Mouse (Mus musculus) limb, embryonic 15.5 days (tissue): ENCODE data around the gene Gm49711. TPM values are rescaled to one million over a fixed set of nuclear protein-coding genes. Genes with fewer than 3 reads are reported as not detected.

Source experiments
- ATAC-seq: fragments of 200-750 bp; cut with Nextera tagmentation; 2 replicates; pipeline ENCODE4 v1.8.0; 2017; ENCODE audit warnings: low read depth, moderate TSS enrichment; ENCODE audit not compliant: insufficient number of reproducible peaks, low FRiP score, low TSS enrichment
- H3K27ac ChIP-seq: fragments of 300-500 bp; sonication (generic); 2 replicates; pipeline ENCODE4 v1.5.1; 2015; ENCODE audit warnings: moderate library complexity, mild to moderate bottlenecking, inconsistent platforms
- H3K27me3 ChIP-seq: fragments of 300-500 bp; sonication (generic); 2 replicates; pipeline ENCODE4 v1.6.1; 2015; ENCODE audit warnings: inconsistent platforms
- H3K36me3 ChIP-seq: fragments of 300-500 bp; sonication (generic); 2 replicates; pipeline ENCODE4 v1.6.1; 2015; ENCODE audit warnings: inconsistent platforms
- H3K4me1 ChIP-seq: fragments of 300-500 bp; sonication (generic); 2 replicates; pipeline ENCODE4 v1.6.1; 2015; ENCODE audit warnings: inconsistent platforms
- H3K4me2 ChIP-seq: fragments of 300-500 bp; sonication (generic); 2 replicates; pipeline ENCODE4 v1.6.1; 2015; ENCODE audit warnings: mild to moderate bottlenecking, inconsistent platforms
- H3K4me3 ChIP-seq: fragments of 300-500 bp; sonication (generic); 2 replicates; pipeline ENCODE4 v1.5.1; 2015; ENCODE audit warnings: mild to moderate bottlenecking, inconsistent platforms
- H3K9ac ChIP-seq: fragments of 300-500 bp; sonication (generic); 2 replicates; pipeline ENCODE4 v1.6.1; 2015; ENCODE audit warnings: inconsistent platforms
- H3K9me3 ChIP-seq: fragments of 300-500 bp; sonication (generic); 2 replicates; pipeline ENCODE4 v1.6.1; 2016; ENCODE audit warnings: inconsistent platforms
- WGBS: fragments of 180-500 bp; shearing (Covaris S2); methylation state at CpG from one replicate; pipeline ENCODE4 v1.1.7; 2015; 5-methylcytosine and 5-hydroxymethylcytosine counted together
- polyA plus RNA-seq: library from polyadenylated mRNA; unstranded; fragments of >200 nt; fragmentation: Nextera tagmentation; extraction: Ambion mirVana; gene quantifications from 2 replicates; pipeline ENCODE4 v1.2.1, GENCODE M21; 2015

The Gm49711 gene
- polyA plus RNA-seq, 1 experiment from 2014 or later: 0.27 TPM

GRCm38 (mm10) chr16:92159114-92159513 is 101.0 kb downstream of the Gm49711 start:
- H3K4me1 ChIP-seq: peaks cover 21% of the 10 kb centered on the region
- ATAC-seq: no peak
- H3K9me3 ChIP-seq: no peaks in the 10 kb centered on the region
- 14% methylated on average over 6 of the region's 6 CpGs for WGBS
- H3K9ac ChIP-seq: 0 out of 2 replicates have a peak overlapping the region, but pooled peaks have one; percentile 35
- H3K4me3 ChIP-seq: peak overlapping the region; percentile 46
- no peaks in the 10 kb centered on the region for H3K36me3 ChIP-seq
- peak overlapping the region; percentile 84 for H3K4me2 ChIP-seq
- no peaks in the 10 kb centered on the region for H3K27me3 ChIP-seq
- H3K27ac ChIP-seq: peak overlapping the region; percentile 84

DNA sequence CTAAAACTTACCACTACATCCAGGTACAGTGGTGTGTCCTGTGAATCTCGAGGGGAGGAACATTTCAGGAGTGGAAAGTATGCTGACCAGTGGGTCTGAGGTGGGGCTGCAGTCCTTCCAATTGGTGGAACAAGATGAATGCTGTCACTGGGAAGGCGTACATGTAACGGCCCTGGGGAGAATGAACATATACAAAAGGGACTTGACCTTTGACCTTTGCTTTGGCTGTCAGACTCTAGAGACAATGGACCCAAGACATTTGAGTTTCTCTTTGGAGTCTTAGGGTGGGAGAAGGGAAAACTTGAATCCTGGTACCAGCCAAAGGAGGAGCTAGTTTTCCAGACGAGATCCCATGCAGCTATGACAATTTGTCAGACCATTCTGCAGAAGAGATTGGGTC is 104.2 kb downstream of the Gm49711 start:
- Histone ChIP-seq H3K36me3 (no peaks in the 10 kb centered on the region), H3K4me2 (no peak overlapping the region), H3K27ac (no peak overlapping the region), H3K27me3 (no peaks in the 10 kb centered on the region), H3K9me3 (no peaks in the 10 kb centered on the region), H3K9ac (no peak overlapping the region), H3K4me3 (no peak overlapping the region), H3K4me1 (peaks cover 21% of the 10 kb centered on the region)
- ATAC-seq: no peak
- WGBS: 77% methylated on average over 4 of the region's 4 CpGs

GRCm38 (mm10) chr16:92163545-92163944 is 105.4 kb downstream of the Gm49711 start:
- H3K9ac ChIP-seq: no peak overlapping the region
- H3K36me3 ChIP-seq: no peaks in the 10 kb centered on the region
- no peaks in the 10 kb centered on the region for H3K27me3 ChIP-seq
- H3K27ac ChIP-seq: no peak overlapping the region
- ATAC-seq: no peak
- H3K4me3 ChIP-seq: no peak overlapping the region
- H3K4me2 ChIP-seq: no peak overlapping the region
- 71% methylated on average over 4 of the region's 4 CpGs for WGBS
- peaks cover 10% of the 10 kb centered on the region for H3K4me1 ChIP-seq
- no peaks in the 10 kb centered on the region for H3K9me3 ChIP-seq

DNA sequence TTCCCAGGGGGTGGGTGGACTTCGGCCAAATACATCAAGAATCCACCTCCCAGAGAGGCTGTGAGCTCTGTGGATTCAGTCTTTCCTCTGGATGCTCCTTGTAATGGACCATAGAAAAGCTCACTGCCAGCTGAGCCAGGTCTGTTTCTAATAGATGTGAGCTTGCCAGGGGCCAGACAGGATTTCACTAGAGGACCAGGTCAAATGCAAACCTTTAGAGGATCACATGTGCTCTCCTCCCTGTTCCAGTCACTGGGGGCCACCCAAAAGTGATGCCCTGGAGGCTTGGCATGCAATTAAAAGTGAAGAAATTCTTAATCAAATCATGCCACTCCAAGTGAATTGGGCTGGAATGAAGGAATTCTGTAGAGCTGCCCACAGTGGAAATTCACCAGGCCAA is 117.9 kb downstream of the Gm49711 start:
- ATAC-seq: no peak
- Histone ChIP-seq H3K9me3 (no peaks in the 10 kb centered on the region), H3K27me3 (no peaks in the 10 kb centered on the region), H3K4me3 (no peak overlapping the region), H3K4me1 (peaks cover 4% of the 10 kb centered on the region), H3K4me2 (no peak overlapping the region), H3K36me3 (no peaks in the 10 kb centered on the region), H3K27ac (no peak overlapping the region; the same call in 1 of the 2 replicates), H3K9ac (no peak overlapping the region)
- 37% methylated on average over 1 of the region's 1 CpGs for WGBS

DNA sequence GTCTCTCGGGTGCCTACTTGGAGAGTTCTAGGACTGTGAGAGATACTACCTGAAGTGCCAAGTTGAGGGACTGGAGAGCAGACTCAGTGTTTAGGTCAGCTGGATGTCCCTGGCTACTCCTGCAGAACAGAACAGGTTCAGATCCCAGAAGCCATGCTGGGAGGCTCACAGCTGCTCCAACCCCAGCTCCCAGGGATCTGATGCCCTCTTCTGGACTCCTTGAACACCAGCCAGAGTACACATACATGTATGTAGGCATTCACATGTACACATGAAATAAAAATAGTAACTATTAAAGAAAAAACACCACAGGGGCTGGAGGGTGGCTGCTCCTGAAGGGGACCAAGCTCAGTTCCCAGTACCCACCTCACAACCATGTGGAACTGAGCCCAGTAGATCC is 119.6 kb downstream of the Gm49711 start:
- Histone ChIP-seq H3K9me3 (no peaks in the 10 kb centered on the region), H3K27me3 (no peaks in the 10 kb centered on the region), H3K27ac (no peak overlapping the region), H3K4me3 (no peak overlapping the region), H3K4me2 (no peak overlapping the region), H3K36me3 (no peaks in the 10 kb centered on the region), H3K4me1 (peaks cover 4% of the 10 kb centered on the region), H3K9ac (no peak overlapping the region)
- 84% methylated on average over 1 of the region's 1 CpGs for WGBS
- no peak for ATAC-seq

GRCm38 (mm10) chr16:92179306-92179705 is 121.2 kb downstream of the Gm49711 start:
- H3K4me2 ChIP-seq: no peak overlapping the region
- no peaks in the 10 kb centered on the region for H3K27me3 ChIP-seq
- no peak overlapping the region for H3K9ac ChIP-seq
- ATAC-seq: no peak
- no peaks in the 10 kb centered on the region for H3K36me3 ChIP-seq
- H3K9me3 ChIP-seq: no peaks in the 10 kb centered on the region
- no peak overlapping the region for H3K27ac ChIP-seq
- 73% methylated on average over 8 of the region's 8 CpGs for WGBS
- no peak overlapping the region for H3K4me3 ChIP-seq
- peaks cover 4% of the 10 kb centered on the region for H3K4me1 ChIP-seq

GRCm38 (mm10) chr16:92183477-92183876 is 125.4 kb downstream of the Gm49711 start:
- no peak overlapping the region for H3K4me2 ChIP-seq
- H3K9me3 ChIP-seq: no peaks in the 10 kb centered on the region
- WGBS: 51% methylated on average over 4 of the region's 4 CpGs
- no peak for ATAC-seq
- H3K4me3 ChIP-seq: no peak overlapping the region
- no peak overlapping the region for H3K27ac ChIP-seq
- no peaks in the 10 kb centered on the region for H3K27me3 ChIP-seq
- H3K4me1 ChIP-seq: no peaks in the 10 kb centered on the region
- H3K36me3 ChIP-seq: no peaks in the 10 kb centered on the region
- H3K9ac ChIP-seq: no peak overlapping the region

- Histone ChIP-seq H3K9ac (no peak overlapping the region), H3K27ac (no peak overlapping the region), H3K4me3 (no peak overlapping the region), H3K36me3 (no peaks in the 10 kb centered on the region), H3K4me1 (no peaks in the 10 kb centered on the region), H3K27me3 (no peaks in the 10 kb centered on the region), H3K9me3 (no peaks in the 10 kb centered on the region), H3K4me2 (no peak overlapping the region)
- no peak for ATAC-seq
These were observed 132.5 kb downstream of the Gm49711 start for GRCm38 (mm10) chr16:92190603-92191002.

GRCm38 (mm10) chr16:92195094-92195493 is 137.0 kb downstream of the Gm49711 start:
- Histone ChIP-seq H3K4me2 (no peak overlapping the region), H3K4me3 (no peak overlapping the region), H3K4me1 (no peaks in the 10 kb centered on the region), H3K9me3 (no peaks in the 10 kb centered on the region), H3K9ac (no peak overlapping the region), H3K27me3 (no peaks in the 10 kb centered on the region), H3K27ac (no peak overlapping the region), H3K36me3 (no peaks in the 10 kb centered on the region)
- WGBS: 75% methylated on average over 6 of the region's 6 CpGs
- no peak for ATAC-seq

GRCm38 (mm10) chr16:92196741-92197331 is 138.7 kb downstream of the Gm49711 start:
- WGBS: 74% methylated on average over 8 of the region's 8 CpGs
- ATAC-seq: no peak
- H3K9me3 ChIP-seq: no peaks in the 10 kb centered on the region
- H3K36me3 ChIP-seq: no peaks in the 10 kb centered on the region
- no peak overlapping the region for H3K4me2 ChIP-seq
- no peak overlapping the region for H3K4me3 ChIP-seq
- no peak overlapping the region for H3K9ac ChIP-seq
- H3K4me1 ChIP-seq: no peaks in the 10 kb centered on the region
- H3K27me3 ChIP-seq: no peaks in the 10 kb centered on the region
- no peak overlapping the region for H3K27ac ChIP-seq

- no peaks in the 10 kb centered on the region for H3K27me3 ChIP-seq
- no peaks in the 10 kb centered on the region for H3K36me3 ChIP-seq
- no peaks in the 10 kb centered on the region for H3K4me1 ChIP-seq
- H3K27ac ChIP-seq: no peak overlapping the region
- no peak overlapping the region for H3K4me3 ChIP-seq
- no peak overlapping the region for H3K4me2 ChIP-seq
- 59% methylated on average over 7 of the region's 7 CpGs for WGBS
- ATAC-seq: no peak
- H3K9me3 ChIP-seq: no peaks in the 10 kb centered on the region
- H3K9ac ChIP-seq: no peak overlapping the region
These were observed 142.5 kb downstream of the Gm49711 start for GRCm38 (mm10) chr16:92200615-92201014.

- Histone ChIP-seq H3K4me1 (peaks cover 10% of the 10 kb centered on the region), H3K27ac (no peak overlapping the region), H3K4me2 (no peak overlapping the region), H3K36me3 (no peaks in the 10 kb centered on the region), H3K9ac (no peak overlapping the region), H3K27me3 (no peaks in the 10 kb centered on the region), H3K4me3 (no peak overlapping the region), H3K9me3 (no peaks in the 10 kb centered on the region)
- ATAC-seq: no peak
- 80% methylated on average over 8 of the region's 8 CpGs for WGBS
These were observed 145.5 kb downstream of the Gm49711 start for GRCm38 (mm10) chr16:92203599-92203998.

DNA sequence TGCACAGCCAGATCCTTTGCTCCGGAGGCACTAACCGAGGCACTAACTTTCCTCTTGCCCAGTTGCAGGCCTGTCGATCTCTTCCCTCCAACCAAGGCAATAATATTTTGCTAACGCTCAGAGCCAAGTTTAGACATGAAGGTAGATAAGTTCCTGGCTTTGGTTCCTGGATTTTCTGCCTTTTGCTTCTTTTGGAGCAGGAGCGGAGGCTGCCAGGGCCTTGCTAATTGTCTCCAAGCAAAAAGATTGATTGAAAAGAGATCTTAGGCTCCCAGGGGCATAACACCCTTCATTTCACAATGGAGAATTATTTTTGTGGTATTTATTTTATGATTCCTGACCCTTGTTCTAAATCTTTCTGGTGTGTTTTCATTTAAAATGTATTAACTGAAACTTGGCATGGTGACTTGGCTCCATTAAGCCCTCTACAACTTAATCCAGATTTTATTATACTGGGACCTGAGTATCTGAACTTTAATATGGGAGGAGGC is 151.2 kb downstream of the Gm49711 start:
- ATAC-seq: peak; percentile 59; the same call in 1 of the 2 replicates
- 20% methylated on average over 5 of the region's 5 CpGs for WGBS
- peak overlapping the region; percentile 61 for H3K27ac ChIP-seq
- H3K4me2 ChIP-seq: no peak overlapping the region
- peaks cover 22% of the 10 kb centered on the region for H3K4me1 ChIP-seq
- H3K4me3 ChIP-seq: no peak overlapping the region
- H3K36me3 ChIP-seq: no peaks in the 10 kb centered on the region
- 0 out of 2 replicates have a peak, but pooled peaks cover 2% of the 10 kb centered on the region for H3K27me3 ChIP-seq
- no peaks in the 10 kb centered on the region for H3K9me3 ChIP-seq
- no peak overlapping the region for H3K9ac ChIP-seq
